Mouse (Mus musculus): Measurements from ENCODE around the gene Anks6. TPM values are rescaled to one million over a fixed set of nuclear protein-coding genes. Genes with fewer than 3 reads are reported as not detected.

Gene Anks6
- 0.07 and 0.14 TPM in 2 replicates for polyA plus RNA-seq (2015; fragmentation: Nextera tagmentation; extraction: Ambion mirVana)

GRCm38 (mm10) chr4:47056791-47057509, at the start of gene Anks6:
Gene Anks6 (minus strand): TSS chr4:47057427.
- Histone ChIP-seq H3K9me3 (ENCODE audit: low read length) (no peaks in the 10 kb centered on the region), H3K9ac (replicated peaks) (peak within 1 kb of the TSS; percentile 30), H3K36me3 (replicated peaks; ENCODE audit: insufficient read depth, low read length) (no peaks in the 10 kb centered on the region), H3K4me3 (ENCODE audit: low read depth, low read length) (peak within 1 kb of the TSS; percentile 54), H3K4me1 (ENCODE audit: insufficient read depth) (no peaks in the 10 kb centered on the region), H3K27me3 (ENCODE audit: insufficient read depth, low read length) (peaks cover 34% of the 10 kb centered on the region), H3K4me2 (ENCODE audit: low read depth, low read length) (peak within 1 kb of the TSS; percentile 81), H3K27ac (ENCODE audit: low read depth) (no peak within 1 kb of the TSS)
- TF ChIP-seq CTCF (IDR thresholded peaks at IDR 0.05; ENCODE audit: low read depth) (no peak), EP300 (IDR thresholded peaks at IDR 0.05; ENCODE audit: low read depth) (no peak)
- WGBS (ENCODE audit: insufficient replicate concordance): 1% methylated on average over 83 of the region's 86 CpGs
- ATAC-seq (peak; percentile 70), DNase-seq (peak; percentile 40)

GRCm38 (mm10) chr4:47103561-47103960, 46.3 kb upstream of the Anks6 start:
- no peak overlapping the region for H3K9ac ChIP-seq (replicated peaks)
- H3K9me3 ChIP-seq (ENCODE audit: low read length): no peaks in the 10 kb centered on the region
- TF ChIP-seq EP300 (IDR thresholded peaks at IDR 0.05; ENCODE audit: low read depth): no peak
- no peak overlapping the region for H3K4me2 ChIP-seq (ENCODE audit: low read depth, low read length)
- no peaks in the 10 kb centered on the region for H3K27me3 ChIP-seq (ENCODE audit: insufficient read depth, low read length)
- no peak overlapping the region for H3K27ac ChIP-seq (ENCODE audit: low read depth)
- no peaks in the 10 kb centered on the region for H3K36me3 ChIP-seq (replicated peaks; ENCODE audit: insufficient read depth, low read length)
- H3K4me1 ChIP-seq (ENCODE audit: insufficient read depth): no peaks in the 10 kb centered on the region
- DNase-seq (no peak), ATAC-seq (no peak)
- WGBS (ENCODE audit: insufficient replicate concordance): 87% methylated on average over 10 of the region's 10 CpGs
- H3K4me3 ChIP-seq (ENCODE audit: low read depth, low read length): no peak overlapping the region

GRCm38 (mm10) chr4:47093647-47094046, 36.4 kb upstream of the Anks6 start:
- Histone ChIP-seq H3K4me3 (ENCODE audit: low read depth, low read length) (no peak overlapping the region), H3K36me3 (replicated peaks; ENCODE audit: insufficient read depth, low read length) (no peaks in the 10 kb centered on the region), H3K4me2 (ENCODE audit: low read depth, low read length) (no peak overlapping the region), H3K27ac (ENCODE audit: low read depth) (no peak overlapping the region), H3K9ac (replicated peaks) (no peak overlapping the region), H3K27me3 (ENCODE audit: insufficient read depth, low read length) (peaks cover 37% of the 10 kb centered on the region), H3K4me1 (ENCODE audit: insufficient read depth) (peaks cover 7% of the 10 kb centered on the region), H3K9me3 (ENCODE audit: low read length) (no peaks in the 10 kb centered on the region)
- no peak for TF ChIP-seq CTCF (IDR thresholded peaks at IDR 0.05; ENCODE audit: low read depth)
- no peak for TF ChIP-seq EP300 (IDR thresholded peaks at IDR 0.05; ENCODE audit: low read depth)
- no peak for ATAC-seq
- no peak for DNase-seq
- 62% methylated on average over 6 of the region's 6 CpGs for WGBS (ENCODE audit: insufficient replicate concordance)

GRCm38 (mm10) chr4:47093161-47093560, 35.9 kb upstream of the Anks6 start:
- Histone ChIP-seq H3K4me3 (ENCODE audit: low read depth, low read length) (no peak overlapping the region), H3K9ac (replicated peaks) (no peak overlapping the region), H3K4me2 (ENCODE audit: low read depth, low read length) (no peak overlapping the region), H3K27ac (ENCODE audit: low read depth) (no peak overlapping the region), H3K27me3 (ENCODE audit: insufficient read depth, low read length) (peaks cover 37% of the 10 kb centered on the region), H3K4me1 (ENCODE audit: insufficient read depth) (peaks cover 7% of the 10 kb centered on the region), H3K9me3 (ENCODE audit: low read length) (no peaks in the 10 kb centered on the region), H3K36me3 (replicated peaks; ENCODE audit: insufficient read depth, low read length) (no peaks in the 10 kb centered on the region)
- no peak for TF ChIP-seq CTCF (IDR thresholded peaks at IDR 0.05; ENCODE audit: low read depth)
- no peak for TF ChIP-seq EP300 (IDR thresholded peaks at IDR 0.05; ENCODE audit: low read depth)
- 53% methylated on average over 9 of the region's 9 CpGs for WGBS (ENCODE audit: insufficient replicate concordance)
- ATAC-seq (no peak), DNase-seq (no peak)

- Histone ChIP-seq H3K36me3 (replicated peaks; ENCODE audit: insufficient read depth, low read length) (no peaks in the 10 kb centered on the region), H3K4me1 (ENCODE audit: insufficient read depth) (peaks cover 7% of the 10 kb centered on the region), H3K27ac (ENCODE audit: low read depth) (no peak overlapping the region), H3K9ac (replicated peaks) (no peak overlapping the region), H3K9me3 (ENCODE audit: low read length) (no peaks in the 10 kb centered on the region), H3K27me3 (ENCODE audit: insufficient read depth, low read length) (peaks cover 37% of the 10 kb centered on the region), H3K4me3 (ENCODE audit: low read depth, low read length) (peak overlapping the region; percentile 57), H3K4me2 (ENCODE audit: low read depth, low read length) (peak overlapping the region; percentile 76)
- TF ChIP-seq EP300 (IDR thresholded peaks at IDR 0.05; ENCODE audit: low read depth) (no peak), CTCF (IDR thresholded peaks at IDR 0.05; ENCODE audit: low read depth) (no peak)
- ATAC-seq (no peak), DNase-seq (no peak)
- WGBS (ENCODE audit: insufficient replicate concordance): 3% methylated on average over 21 of the region's 21 CpGs
Observed at GRCm38 (mm10) chr4:47092387-47093021, 35.3 kb upstream of the Anks6 start.

- 2% methylated on average over 71 of the region's 74 CpGs for WGBS (ENCODE audit: insufficient replicate concordance)
- Histone ChIP-seq H3K27ac (ENCODE audit: low read depth) (no peak within 1 kb of the TSS), H3K36me3 (replicated peaks; ENCODE audit: insufficient read depth, low read length) (no peaks in the 10 kb centered on the region), H3K27me3 (ENCODE audit: insufficient read depth, low read length) (peaks cover 37% of the 10 kb centered on the region), H3K4me3 (ENCODE audit: low read depth, low read length) (peak within 1 kb of the TSS; percentile 57), H3K4me1 (ENCODE audit: insufficient read depth) (peaks cover 7% of the 10 kb centered on the region), H3K9me3 (ENCODE audit: low read length) (no peaks in the 10 kb centered on the region), H3K9ac (replicated peaks) (no peak within 1 kb of the TSS), H3K4me2 (ENCODE audit: low read depth, low read length) (peak within 1 kb of the TSS; percentile 76)
- TF ChIP-seq CTCF (IDR thresholded peaks at IDR 0.05; ENCODE audit: low read depth): no peak
- TF ChIP-seq EP300 (IDR thresholded peaks at IDR 0.05; ENCODE audit: low read depth): no peak
- DNase-seq (peak; percentile 38), ATAC-seq (peak; percentile 36; the same call in 1 of the 2 replicates)
Observed at GRCm38 (mm10) chr4:47091493-47092386, 34.5 kb upstream of the Anks6 start, which contains the start of gene Galnt12. Gene Galnt12 (plus strand): TSS chr4:47091909.

All from liver, postnatal 0 days (tissue).